Mouse (Mus musculus): ENCODE data around the gene Itih5.

GRCm38 (mm10) chr2:10199326-10199725, 46.0 kb downstream of the Itih5 start:
- TF ChIP-seq CTCF (conservative IDR thresholded peaks at IDR 0.05; ENCODE audit: low read length) (no peak), POU5F1 (IDR thresholded peaks at IDR 0.05; ENCODE audit: borderline replicate concordance, low read length) (no peak), NANOG (IDR thresholded peaks at IDR 0.05; ENCODE audit: borderline replicate concordance, low read length) (no peak)
